Mouse (Mus musculus): ENCODE data around the gene 1700016H13Rik. TPM values are rescaled to one million over a fixed set of nuclear protein-coding genes. Genes with fewer than 3 reads are reported as not detected.

The 1700016H13Rik gene
- polyA plus RNA-seq, 1 experiment from 2014 or later: 0.11 TPM

DNA sequence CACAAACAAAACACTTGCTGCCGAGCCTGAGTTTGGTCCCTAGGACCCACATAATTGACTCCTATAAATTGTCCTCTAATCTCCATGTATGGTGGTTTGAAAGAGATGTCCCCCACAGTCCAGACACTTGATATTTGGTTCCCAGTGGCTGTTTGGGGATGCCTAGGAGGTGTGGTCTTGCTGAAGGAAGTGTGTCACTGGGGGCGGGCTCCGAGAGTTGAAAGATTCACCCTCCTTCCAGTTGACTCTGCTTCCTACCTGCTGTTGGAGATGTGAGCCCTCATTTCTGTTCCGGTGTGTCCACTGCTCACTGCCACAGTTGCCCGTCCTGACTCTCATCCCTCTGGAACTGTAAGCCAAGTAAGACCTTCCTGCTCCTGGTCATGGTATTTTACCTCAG is 23.2 kb upstream of the 1700016H13Rik start:
- H3K9me3 ChIP-seq (replicated peaks; ENCODE audit: low read length): no peaks in the 10 kb centered on the region
- no peak overlapping the region for H3K4me3 ChIP-seq (replicated peaks; ENCODE audit: low read depth, low read length)
- H3K9ac ChIP-seq (ENCODE audit: low read depth, low read length): no peak overlapping the region
- ATAC-seq (replicated peaks; ENCODE audit: low FRiP score, low read depth) (no peak), DNase-seq (ENCODE audit: low spot score) (no peak)
- 87% methylated on average over 5 of the region's 5 CpGs for WGBS
- no peaks in the 10 kb centered on the region for H3K4me1 ChIP-seq (replicated peaks; ENCODE audit: insufficient read depth, low read length)
- no peak overlapping the region for H3K27ac ChIP-seq
- H3K4me2 ChIP-seq (ENCODE audit: low read length): no peak overlapping the region
- no peaks in the 10 kb centered on the region for H3K27me3 ChIP-seq (ENCODE audit: insufficient read depth, low read length)
- H3K36me3 ChIP-seq (ENCODE audit: insufficient read depth, low read length): no peaks in the 10 kb centered on the region
- TF ChIP-seq CTCF (IDR thresholded peaks at IDR 0.05; ENCODE audit: low read depth): no peak

DNA sequence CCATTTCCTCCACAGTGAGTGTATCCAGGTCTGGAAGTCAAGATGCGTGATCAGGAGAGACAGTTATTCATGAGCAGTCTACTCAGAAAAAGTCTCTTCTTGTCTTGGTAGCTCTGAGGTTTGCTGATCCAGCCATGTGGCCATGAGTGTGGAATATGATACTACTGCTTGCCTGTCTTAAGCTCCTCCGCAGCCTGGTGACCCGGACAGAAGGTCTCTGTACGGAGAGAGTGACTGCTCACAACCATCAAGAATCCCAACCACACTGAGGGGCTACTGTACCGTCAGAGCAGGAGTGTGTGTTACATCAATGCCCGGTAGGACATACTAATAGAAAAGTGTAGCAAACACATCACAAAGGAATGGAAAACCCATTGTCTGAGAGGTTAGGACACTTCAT is 22.1 kb upstream of the 1700016H13Rik start:
- Histone ChIP-seq H3K36me3 (ENCODE audit: insufficient read depth, low read length) (no peaks in the 10 kb centered on the region), H3K9me3 (replicated peaks; ENCODE audit: low read length) (no peaks in the 10 kb centered on the region), H3K4me3 (replicated peaks; ENCODE audit: low read depth, low read length) (no peak overlapping the region), H3K4me1 (replicated peaks; ENCODE audit: insufficient read depth, low read length) (no peaks in the 10 kb centered on the region), H3K9ac (ENCODE audit: low read depth, low read length) (no peak overlapping the region), H3K27ac (no peak overlapping the region), H3K4me2 (ENCODE audit: low read length) (no peak overlapping the region), H3K27me3 (ENCODE audit: insufficient read depth, low read length) (no peaks in the 10 kb centered on the region)
- TF ChIP-seq CTCF (IDR thresholded peaks at IDR 0.05; ENCODE audit: low read depth): no peak
- ATAC-seq (replicated peaks; ENCODE audit: low FRiP score, low read depth) (no peak), DNase-seq (ENCODE audit: low spot score) (peak; percentile 55)
- 50% methylated on average over 6 of the region's 6 CpGs for WGBS

DNA sequence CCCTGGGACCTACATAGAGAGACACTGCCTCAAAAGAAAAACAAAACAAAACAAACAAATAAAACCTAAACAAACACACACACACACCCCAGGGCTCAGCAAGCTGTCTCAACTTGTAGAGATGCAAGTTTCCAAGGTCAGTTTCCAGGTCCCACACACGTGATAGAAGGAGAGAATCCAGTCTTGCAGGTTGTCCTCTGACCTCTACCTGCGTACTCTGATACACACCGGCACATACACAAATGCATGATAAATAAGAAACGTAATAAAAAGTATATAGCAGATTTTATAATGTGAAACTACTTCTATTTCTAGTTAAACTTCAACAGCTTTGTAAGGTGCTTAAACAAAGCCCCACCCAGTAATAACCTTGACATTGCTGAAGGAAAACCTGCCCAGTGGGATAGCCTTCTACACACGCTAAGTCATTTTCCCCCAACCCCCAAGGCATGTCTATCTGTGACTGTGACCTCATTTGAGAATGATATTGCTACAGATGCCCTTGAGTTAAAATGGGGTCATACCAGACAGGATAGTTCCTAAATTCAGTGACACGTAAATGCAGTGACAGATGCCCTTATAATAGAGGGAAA is 20.6 kb upstream of the 1700016H13Rik start:
- Histone ChIP-seq H3K27ac (no peak overlapping the region), H3K27me3 (ENCODE audit: insufficient read depth, low read length) (no peaks in the 10 kb centered on the region), H3K9ac (ENCODE audit: low read depth, low read length) (no peak overlapping the region), H3K4me1 (replicated peaks; ENCODE audit: insufficient read depth, low read length) (no peaks in the 10 kb centered on the region), H3K36me3 (ENCODE audit: insufficient read depth, low read length) (no peaks in the 10 kb centered on the region), H3K4me2 (ENCODE audit: low read length) (no peak overlapping the region), H3K9me3 (replicated peaks; ENCODE audit: low read length) (no peaks in the 10 kb centered on the region), H3K4me3 (replicated peaks; ENCODE audit: low read depth, low read length) (no peak overlapping the region)
- DNase-seq (ENCODE audit: low spot score) (no peak), ATAC-seq (replicated peaks; ENCODE audit: low FRiP score, low read depth) (no peak)
- 87% methylated on average over 6 of the region's 6 CpGs for WGBS
- no peak for TF ChIP-seq CTCF (IDR thresholded peaks at IDR 0.05; ENCODE audit: low read depth)

DNA sequence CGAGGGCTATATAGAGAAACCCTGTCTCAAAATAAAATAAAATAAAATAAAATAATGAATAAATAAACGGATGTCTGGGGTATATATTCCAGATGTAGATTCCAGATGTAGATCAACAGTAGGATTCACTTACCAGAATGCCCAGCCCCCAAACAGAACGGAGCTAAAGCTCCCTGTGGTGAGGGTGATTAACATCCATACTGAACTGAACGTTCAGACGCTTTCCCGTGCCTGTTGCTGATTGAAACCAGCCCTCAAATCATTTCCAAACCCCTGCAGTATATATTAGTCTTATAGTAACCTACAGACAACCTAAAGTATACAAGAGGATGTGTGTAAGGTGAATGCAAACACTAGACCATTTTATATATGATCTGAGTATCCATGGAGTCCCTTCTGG is 18.7 kb upstream of the 1700016H13Rik start:
- Histone ChIP-seq H3K36me3 (ENCODE audit: insufficient read depth, low read length) (no peaks in the 10 kb centered on the region), H3K4me2 (ENCODE audit: low read length) (no peak overlapping the region), H3K9ac (ENCODE audit: low read depth, low read length) (no peak overlapping the region), H3K9me3 (replicated peaks; ENCODE audit: low read length) (no peaks in the 10 kb centered on the region), H3K4me1 (replicated peaks; ENCODE audit: insufficient read depth, low read length) (no peaks in the 10 kb centered on the region), H3K27me3 (ENCODE audit: insufficient read depth, low read length) (no peaks in the 10 kb centered on the region), H3K4me3 (replicated peaks; ENCODE audit: low read depth, low read length) (no peak overlapping the region), H3K27ac (no peak overlapping the region)
- no peak for TF ChIP-seq CTCF (IDR thresholded peaks at IDR 0.05; ENCODE audit: low read depth)
- no peak for DNase-seq (ENCODE audit: low spot score)
- WGBS: 66% methylated on average over 6 of the region's 6 CpGs
- ATAC-seq (replicated peaks; ENCODE audit: low FRiP score, low read depth): no peak

DNA sequence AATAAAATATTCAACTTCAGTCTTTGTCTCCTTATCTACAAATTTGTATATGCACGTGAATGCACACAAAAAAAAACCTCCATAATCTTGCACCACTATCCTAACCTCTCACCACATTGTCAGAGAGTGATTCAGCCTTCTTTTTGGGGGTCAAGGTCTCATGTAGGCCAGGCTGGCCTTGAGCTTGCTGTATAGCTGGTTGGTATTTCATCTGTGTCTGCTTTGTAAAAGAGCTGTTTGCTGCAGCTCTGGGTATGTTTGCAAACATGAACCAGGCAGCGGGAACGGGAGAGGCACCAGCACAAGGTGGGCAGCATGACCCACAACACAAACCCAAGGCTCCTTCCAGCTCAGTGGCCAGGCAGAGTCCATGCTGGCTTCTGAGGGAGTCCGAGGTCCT is 17.8 kb upstream of the 1700016H13Rik start:
- Histone ChIP-seq H3K4me2 (ENCODE audit: low read length) (no peak overlapping the region), H3K36me3 (ENCODE audit: insufficient read depth, low read length) (no peaks in the 10 kb centered on the region), H3K9ac (ENCODE audit: low read depth, low read length) (no peak overlapping the region), H3K9me3 (replicated peaks; ENCODE audit: low read length) (no peaks in the 10 kb centered on the region), H3K4me3 (replicated peaks; ENCODE audit: low read depth, low read length) (no peak overlapping the region), H3K27me3 (ENCODE audit: insufficient read depth, low read length) (no peaks in the 10 kb centered on the region), H3K27ac (no peak overlapping the region; the same call in 1 of the 2 replicates), H3K4me1 (replicated peaks; ENCODE audit: insufficient read depth, low read length) (no peaks in the 10 kb centered on the region)
- DNase-seq (ENCODE audit: low spot score) (no peak), ATAC-seq (replicated peaks; ENCODE audit: low FRiP score, low read depth) (no peak)
- TF ChIP-seq CTCF (IDR thresholded peaks at IDR 0.05; ENCODE audit: low read depth): no peak
- 66% methylated on average over 4 of the region's 4 CpGs for WGBS

DNA sequence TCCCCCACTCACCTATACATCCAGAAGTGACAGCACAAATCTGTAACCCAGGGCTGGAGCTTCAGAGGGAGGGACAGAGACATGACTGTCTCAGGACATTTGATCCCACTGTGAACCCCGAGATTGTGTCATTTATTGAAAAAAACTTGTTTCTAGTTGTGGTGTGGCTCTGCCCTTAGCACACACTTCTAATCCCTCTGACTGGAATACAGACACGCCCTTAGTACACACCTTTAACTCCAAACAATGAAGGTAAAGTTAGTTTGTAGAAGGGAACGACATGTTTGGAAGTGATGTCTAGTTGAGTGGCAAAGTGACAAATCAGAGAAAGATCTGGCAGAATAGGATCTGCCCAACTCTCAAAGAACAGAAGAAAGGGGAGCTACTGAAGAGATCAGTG is 16.0 kb upstream of the 1700016H13Rik start:
- no peak for ATAC-seq (replicated peaks; ENCODE audit: low FRiP score, low read depth)
- TF ChIP-seq CTCF (IDR thresholded peaks at IDR 0.05; ENCODE audit: low read depth): no peak

DNA sequence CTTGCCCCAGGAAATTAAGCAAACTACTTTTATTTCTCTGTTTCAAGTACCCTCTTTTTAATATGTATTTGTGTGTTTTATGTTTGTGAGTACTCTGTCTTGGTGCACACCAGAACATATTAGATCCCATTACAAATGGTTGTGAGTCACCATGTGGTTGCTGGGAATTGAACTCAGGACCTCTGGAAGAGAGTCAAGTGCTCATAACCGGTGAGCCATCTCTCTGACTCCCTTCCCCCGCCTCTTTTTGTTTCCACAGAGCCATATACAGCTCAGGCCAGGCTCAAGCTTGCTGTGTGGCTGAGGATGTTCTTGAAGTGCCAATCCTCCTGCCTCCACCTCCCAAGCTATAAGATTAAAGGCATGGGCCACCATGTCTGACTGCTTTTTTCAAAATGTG is 10.1 kb upstream of the 1700016H13Rik start:
- H3K4me3 ChIP-seq (replicated peaks; ENCODE audit: low read depth, low read length): no peak overlapping the region
- no peaks in the 10 kb centered on the region for H3K36me3 ChIP-seq (ENCODE audit: insufficient read depth, low read length)
- no peaks in the 10 kb centered on the region for H3K27me3 ChIP-seq (ENCODE audit: insufficient read depth, low read length)
- H3K27ac ChIP-seq: no peak overlapping the region
- no peak overlapping the region for H3K9ac ChIP-seq (ENCODE audit: low read depth, low read length)
- ATAC-seq (replicated peaks; ENCODE audit: low FRiP score, low read depth): no peak
- no peak overlapping the region for H3K4me2 ChIP-seq (ENCODE audit: low read length)
- no peaks in the 10 kb centered on the region for H3K9me3 ChIP-seq (replicated peaks; ENCODE audit: low read length)
- TF ChIP-seq CTCF (IDR thresholded peaks at IDR 0.05; ENCODE audit: low read depth): no peak
- DNase-seq (ENCODE audit: low spot score): no peak
- WGBS: 71% methylated on average over 2 of the region's 2 CpGs
- H3K4me1 ChIP-seq (replicated peaks; ENCODE audit: insufficient read depth, low read length): no peaks in the 10 kb centered on the region

More for the DNA sequence above, 16.0 kb upstream of the 1700016H13Rik start:
- H3K27ac ChIP-seq: no peak overlapping the region
- H3K9me3 ChIP-seq (replicated peaks; ENCODE audit: low read length): no peaks in the 10 kb centered on the region
- no peaks in the 10 kb centered on the region for H3K4me1 ChIP-seq (replicated peaks; ENCODE audit: insufficient read depth, low read length)
- no peaks in the 10 kb centered on the region for H3K27me3 ChIP-seq (ENCODE audit: insufficient read depth, low read length)
- 66% methylated on average over 3 of the region's 3 CpGs for WGBS
- H3K9ac ChIP-seq (ENCODE audit: low read depth, low read length): no peak overlapping the region
- H3K4me2 ChIP-seq (ENCODE audit: low read length): no peak overlapping the region
- DNase-seq (ENCODE audit: low spot score): no peak
- H3K36me3 ChIP-seq (ENCODE audit: insufficient read depth, low read length): no peaks in the 10 kb centered on the region
- no peak overlapping the region for H3K4me3 ChIP-seq (replicated peaks; ENCODE audit: low read depth, low read length)

All from kidney, postnatal 0 days (tissue).